ENCODE assay signal across 11 mouse cellular contexts in genomic region chr9:16344902-16345855, GRCm38 (mm10).
DNase-seq lines count a peak whose midpoint lies in the region; ATAC-seq lines count a peak whose summit lies in the region.
"Had no signal": no experiment of that assay in that cellular context is flagged by ENCODE, and none has a peak within 500 bp of the region (broad histone marks: within the 10 kb centered on the region; RNA-seq: fewer than 3 reads in every experiment).

No protein-coding gene starts in this region.

- no peaks in the 10 kb centered on the region for H3K9me3 ChIP-seq in midbrain, embryonic 11.5 days (ENCODE audit: control insufficient read depth, low read length)
- H3K9me3 ChIP-seq in midbrain, embryonic 10.5 days (replicated peaks), result no peaks in the 10 kb centered on the region
- H3K9me3 ChIP-seq in hindbrain, embryonic 16.5 days (ENCODE audit: control insufficient read depth, low read length), result no peaks in the 10 kb centered on the region
- H3K9me3 ChIP-seq: heart, embryonic 12.5 days had no signal

- H3K4me1 ChIP-seq in midbrain, embryonic 11.5 days (ENCODE audit: control insufficient read depth, insufficient read depth, low read length), result peaks cover 9% of the 10 kb centered on the region
- peaks cover 34% of the 10 kb centered on the region for H3K4me1 ChIP-seq in midbrain, embryonic 10.5 days
- H3K4me1 ChIP-seq in hindbrain, embryonic 16.5 days (ENCODE audit: control insufficient read depth, insufficient read depth, low read depth, low read length), result peaks cover 4% of the 10 kb centered on the region

- ATAC-seq in midbrain, embryonic 11.5 days (ENCODE audit: low FRiP score), result 0 out of 2 replicates have a peak, but pooled peaks have one; percentile 25
- peak; percentile 87 for ATAC-seq in hindbrain, embryonic 16.5 days

- 83% methylated on average over 11 of the region's 11 CpGs for WGBS in midbrain, embryonic 11.5 days
- WGBS in midbrain, embryonic 10.5 days, result 86% methylated on average over 11 of the region's 11 CpGs
- WGBS in hindbrain, embryonic 16.5 days, result 49% methylated on average over 11 of the region's 11 CpGs

- no peak overlapping the region for H3K4me2 ChIP-seq in midbrain, embryonic 11.5 days
- H3K4me2 ChIP-seq in hindbrain, embryonic 16.5 days (ENCODE audit: low read length), result peak overlapping the region; percentile 3; the same call in 1 of the 2 replicates
- H3K4me2 ChIP-seq: heart, embryonic 12.5 days had no signal

- no peaks in the 10 kb centered on the region for H3K27me3 ChIP-seq in midbrain, embryonic 11.5 days (ENCODE audit: control insufficient read depth, insufficient read depth, low read length)
- H3K27me3 ChIP-seq in midbrain, embryonic 10.5 days (ENCODE audit: low read depth, poor library complexity, severe bottlenecking), result no peaks in the 10 kb centered on the region
- H3K27me3 ChIP-seq in hindbrain, embryonic 16.5 days (replicated peaks; ENCODE audit: control insufficient read depth, insufficient read depth, low read length), result no peaks in the 10 kb centered on the region
- H3K27me3 ChIP-seq: CH12.LX had no signal

- no peak overlapping the region for H3K9ac ChIP-seq in midbrain, embryonic 11.5 days (ENCODE audit: low read length)
- H3K9ac ChIP-seq in hindbrain, embryonic 16.5 days (ENCODE audit: low read depth, low read length), result no peak overlapping the region
- H3K9ac ChIP-seq: heart, embryonic 12.5 days had no signal

- no peak overlapping the region for H3K27ac ChIP-seq in midbrain, embryonic 11.5 days (ENCODE audit: low read depth, low read length)
- H3K27ac ChIP-seq in midbrain, embryonic 10.5 days (replicated peaks), result no peak overlapping the region
- no peak overlapping the region for H3K27ac ChIP-seq in hindbrain, embryonic 16.5 days (ENCODE audit: low read depth, low read length)

- no peaks in the 10 kb centered on the region for H3K36me3 ChIP-seq in midbrain, embryonic 11.5 days (ENCODE audit: control insufficient read depth, insufficient read depth, low read length)
- H3K36me3 ChIP-seq in midbrain, embryonic 10.5 days, result no peaks in the 10 kb centered on the region
- H3K36me3 ChIP-seq in hindbrain, embryonic 16.5 days (ENCODE audit: control insufficient read depth, insufficient read depth, low read length), result no peaks in the 10 kb centered on the region
- H3K36me3 ChIP-seq: heart, embryonic 12.5 days had no signal

- intact Hi-C loops in left cerebral cortex, postnatal 36 days (cut with DNase I), result no loop called here

- H3K4me3 ChIP-seq in midbrain, embryonic 11.5 days (ENCODE audit: low read depth, low read length), result no peak overlapping the region
- no peak overlapping the region for H3K4me3 ChIP-seq in midbrain, embryonic 10.5 days
- no peak overlapping the region for H3K4me3 ChIP-seq in hindbrain, embryonic 16.5 days (ENCODE audit: low read length)
- H3K4me3 ChIP-seq: heart, embryonic 12.5 days had no signal

- no peak for DNase-seq in midbrain, embryonic 11.5 days (ENCODE audit: low spot score, missing footprints)
- DNase-seq in midbrain, embryonic 10.5 days (ENCODE audit: low spot score), result no peak
- peak; percentile 24 to 54 for DNase-seq in left cerebral cortex, postnatal 36 days (ENCODE audit: low spot score in 2 of 2)
- peak; percentile 38 for DNase-seq in right cerebral cortex, postnatal 25 days
- no peak for DNase-seq in urinary bladder, postnatal 14 days (ENCODE audit: low spot score)
- no peak for DNase-seq in liver
- DNase-seq in gastrocnemius, postnatal 4 days (ENCODE audit: low spot score in 2 of 2), result no peak
- DNase-seq: kidney, adult 18-20 months had no signal

Comparison
In these comparisons a context has a peak if more than half of its experiments do, and no peak if none do; other contexts are left out.
1. DNase-seq: peak in left cerebral cortex, postnatal 36 days (2 of 2) and right cerebral cortex, postnatal 25 days (single experiment); none in midbrain, embryonic 11.5 days (single experiment), midbrain, embryonic 10.5 days (single experiment), urinary bladder, postnatal 14 days (single experiment), liver (single experiment) and gastrocnemius, postnatal 4 days (0 of 2).